Mouse (Mus musculus): ENCODE data around the gene Syt8. TPM values are rescaled to one million over a fixed set of nuclear protein-coding genes. Genes with fewer than 3 reads are reported as not detected.
A peak's percentile ranks its signal among the peaks of the same experiment; 100 is the strongest.

The Syt8 gene
- polyA plus RNA-seq (2014; fragmentation: Nextera tagmentation; extraction: Ambion mirVana): 0.52 TPM in 1 of 2 replicates, not detected in the other

- no peaks in the 10 kb centered on the region for H3K27me3 ChIP-seq (ENCODE audit: control insufficient read depth, insufficient read depth, low read length)
- 78% methylated on average over 10 of the region's 10 CpGs for WGBS
- no peak for DNase-seq (ENCODE audit: low spot score)
- no peaks in the 10 kb centered on the region for H3K36me3 ChIP-seq (replicated peaks; ENCODE audit: control insufficient read depth, insufficient read depth, low read depth, low read length)
- no peaks in the 10 kb centered on the region for H3K4me1 ChIP-seq (ENCODE audit: control insufficient read depth, insufficient read depth, low read length)
- H3K9ac ChIP-seq (replicated peaks; ENCODE audit: low read length): peak within 1 kb of the TSS; percentile 41
- H3K4me2 ChIP-seq (ENCODE audit: low read depth, low read length): no peak within 1 kb of the TSS
- ATAC-seq (replicated peaks; ENCODE audit: insufficient number of reproducible peaks, low FRiP score, low TSS enrichment, low read depth): no peak
- no peak within 1 kb of the TSS for H3K4me3 ChIP-seq (ENCODE audit: low read depth, low read length)
- H3K27ac ChIP-seq (replicated peaks; ENCODE audit: low read depth, low read length): no peak within 1 kb of the TSS
- no peaks in the 10 kb centered on the region for H3K9me3 ChIP-seq (replicated peaks; ENCODE audit: control insufficient read depth, low read length)
These were observed at the start of gene Syt8 for GRCm38 (mm10) chr7:142434137-142434865. Gene Syt8, plus strand, starts transcription at chr7:142434850.

DNA sequence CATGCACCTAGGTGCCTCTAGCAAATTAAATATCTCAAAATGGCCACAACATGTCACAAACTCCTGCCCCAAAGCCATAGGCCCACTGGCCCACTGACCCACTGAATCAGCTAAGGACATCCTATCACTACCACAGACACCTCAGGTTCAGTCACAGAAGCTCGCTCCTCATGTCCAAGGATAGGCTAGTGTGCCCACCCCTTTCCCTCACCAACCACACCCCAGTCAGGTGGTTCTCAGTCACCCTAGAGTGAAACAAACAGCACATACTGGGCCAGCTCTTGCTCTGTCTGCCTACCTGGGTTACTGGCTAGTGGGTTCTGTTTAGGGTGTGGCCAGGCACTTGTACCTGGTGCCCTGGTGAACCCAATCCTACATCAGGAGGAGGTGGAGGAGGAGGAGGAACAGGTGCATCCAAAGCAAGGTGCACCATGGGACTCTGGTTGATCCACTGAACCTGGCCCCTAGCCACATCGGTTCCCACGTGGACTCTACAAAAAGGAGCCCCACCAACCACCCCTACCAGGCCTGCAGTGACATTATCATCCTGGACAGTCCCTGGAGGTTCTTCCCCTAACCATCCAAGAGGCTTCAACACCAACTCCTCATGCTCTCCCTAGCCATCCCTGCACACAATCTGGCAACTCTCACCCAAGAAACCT lies 48.8 kb upstream of the Syt8 start:
- ATAC-seq (replicated peaks; ENCODE audit: insufficient number of reproducible peaks, low FRiP score, low TSS enrichment, low read depth) (no peak), DNase-seq (ENCODE audit: low spot score) (no peak)
- 90% methylated on average over 3 of the region's 3 CpGs for WGBS
- Histone ChIP-seq H3K36me3 (replicated peaks; ENCODE audit: control insufficient read depth, insufficient read depth, low read depth, low read length) (peaks cover 5% of the 10 kb centered on the region), H3K4me2 (ENCODE audit: low read depth, low read length) (peak overlapping the region; percentile 16; the same call in 1 of the 2 replicates), H3K9ac (replicated peaks; ENCODE audit: low read length) (no peak overlapping the region), H3K4me1 (ENCODE audit: control insufficient read depth, insufficient read depth, low read length) (peaks cover 3% of the 10 kb centered on the region; the same call in 1 of the 2 replicates), H3K27me3 (ENCODE audit: control insufficient read depth, insufficient read depth, low read length) (no peaks in the 10 kb centered on the region), H3K9me3 (replicated peaks; ENCODE audit: control insufficient read depth, low read length) (no peaks in the 10 kb centered on the region), H3K4me3 (ENCODE audit: low read depth, low read length) (no peak overlapping the region), H3K27ac (replicated peaks; ENCODE audit: low read depth, low read length) (no peak overlapping the region)

- Histone ChIP-seq H3K4me1 (ENCODE audit: control insufficient read depth, insufficient read depth, low read length) (peaks cover 3% of the 10 kb centered on the region; the same call in 1 of the 2 replicates), H3K4me2 (ENCODE audit: low read depth, low read length) (peak overlapping the region; percentile 85), H3K27ac (replicated peaks; ENCODE audit: low read depth, low read length) (no peak overlapping the region), H3K27me3 (ENCODE audit: control insufficient read depth, insufficient read depth, low read length) (no peaks in the 10 kb centered on the region), H3K9me3 (replicated peaks; ENCODE audit: control insufficient read depth, low read length) (no peaks in the 10 kb centered on the region), H3K9ac (replicated peaks; ENCODE audit: low read length) (peak overlapping the region; percentile 83), H3K36me3 (replicated peaks; ENCODE audit: control insufficient read depth, insufficient read depth, low read depth, low read length) (peaks cover 5% of the 10 kb centered on the region), H3K4me3 (ENCODE audit: low read depth, low read length) (peak overlapping the region; percentile 84)
- WGBS: 62% methylated on average over 6 of the region's 6 CpGs
- no peak for ATAC-seq (replicated peaks; ENCODE audit: insufficient number of reproducible peaks, low FRiP score, low TSS enrichment, low read depth)
- DNase-seq (ENCODE audit: low spot score): no peak
These were observed 47.9 kb upstream of the Syt8 start for GRCm38 (mm10) chr7:142386621-142387201.

DNA sequence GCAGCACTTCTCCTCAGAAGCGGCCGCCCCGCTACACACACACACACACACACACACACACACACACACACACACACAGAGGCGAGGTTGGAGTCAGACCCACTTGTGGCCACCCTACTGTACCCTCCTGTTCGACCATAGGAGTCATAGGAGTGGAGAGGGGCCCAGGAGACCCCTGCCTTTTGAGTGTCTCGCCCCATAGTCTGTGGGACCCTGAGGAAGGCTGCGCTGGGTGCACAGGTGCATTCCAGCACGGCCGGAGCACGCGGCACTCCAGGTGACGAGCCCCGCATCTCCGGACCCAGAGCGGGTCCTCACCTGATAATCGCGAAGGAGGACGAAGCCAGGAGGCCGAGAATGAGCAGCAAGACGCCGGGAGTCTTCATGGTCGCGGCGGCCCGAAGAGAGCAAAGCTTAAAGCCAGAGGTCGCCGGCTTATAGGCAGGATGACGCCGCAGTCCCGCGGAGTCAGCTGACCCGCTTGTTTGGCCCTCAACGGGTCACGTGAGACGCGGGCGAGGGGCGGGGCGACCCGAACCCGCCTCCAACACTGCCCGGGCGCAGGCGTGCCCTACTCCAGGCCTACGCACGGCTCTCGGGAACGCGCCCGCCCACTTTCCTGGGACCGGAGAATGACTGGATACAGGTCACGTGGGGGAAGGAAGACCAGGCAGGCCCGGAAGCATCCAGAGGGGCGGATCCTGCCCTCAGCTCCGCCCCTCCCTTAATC lies 47.1 kb upstream of the Syt8 start, which contains the start of gene Ctsd:
Gene Ctsd (minus strand): TSS at position 620 of the 730 bp plus-strand sequence.
- under 1% methylated on average over 55 of the region's 55 CpGs for WGBS
- H3K27me3 ChIP-seq (ENCODE audit: control insufficient read depth, insufficient read depth, low read length): no peaks in the 10 kb centered on the region
- H3K4me2 ChIP-seq (ENCODE audit: low read depth, low read length): peak within 1 kb of the TSS; percentile 85
- DNase-seq (ENCODE audit: low spot score) (peak; percentile 98), ATAC-seq (replicated peaks; ENCODE audit: insufficient number of reproducible peaks, low FRiP score, low TSS enrichment, low read depth) (peak; percentile 93)
- no peak within 1 kb of the TSS; the same call in 1 of the 2 replicates for H3K27ac ChIP-seq (replicated peaks; ENCODE audit: low read depth, low read length)
- peak within 1 kb of the TSS; percentile 83 for H3K9ac ChIP-seq (replicated peaks; ENCODE audit: low read length)
- peak within 1 kb of the TSS; percentile 84 for H3K4me3 ChIP-seq (ENCODE audit: low read depth, low read length)
- no peaks in the 10 kb centered on the region for H3K9me3 ChIP-seq (replicated peaks; ENCODE audit: control insufficient read depth, low read length)
- H3K4me1 ChIP-seq (ENCODE audit: control insufficient read depth, insufficient read depth, low read length): peaks cover 3% of the 10 kb centered on the region; the same call in 1 of the 2 replicates
- peaks cover under 1% of the 10 kb centered on the region; the same call in 1 of the 2 replicates for H3K36me3 ChIP-seq (replicated peaks; ENCODE audit: control insufficient read depth, insufficient read depth, low read depth, low read length)

DNA sequence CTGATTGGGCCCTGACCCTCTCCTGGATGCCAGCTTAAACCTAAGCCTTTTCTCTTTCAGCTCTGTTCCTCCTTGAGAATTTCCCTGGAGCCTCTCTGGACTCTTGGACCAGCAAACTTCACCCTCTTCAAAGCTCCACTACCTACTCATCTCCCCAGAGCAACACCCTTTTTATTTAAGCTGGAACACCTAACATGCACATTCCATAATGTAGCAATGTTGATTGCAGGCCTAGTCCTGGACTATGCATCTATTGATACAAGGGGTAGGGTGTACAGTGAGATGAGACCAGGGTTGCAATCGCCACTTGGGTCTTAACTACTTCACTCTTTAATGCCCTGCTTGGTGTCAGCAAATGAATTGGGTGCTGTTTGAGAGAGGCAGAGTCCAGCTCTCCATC lies 46.5 kb upstream of the Syt8 start:
- H3K4me2 ChIP-seq (ENCODE audit: low read depth, low read length): peak overlapping the region; percentile 85
- H3K27me3 ChIP-seq (ENCODE audit: control insufficient read depth, insufficient read depth, low read length): no peaks in the 10 kb centered on the region
- H3K36me3 ChIP-seq (replicated peaks; ENCODE audit: control insufficient read depth, insufficient read depth, low read depth, low read length): no peaks in the 10 kb centered on the region; the same call in 1 of the 2 replicates
- WGBS: 96% methylated on average over 1 of the region's 1 CpGs
- ATAC-seq (replicated peaks; ENCODE audit: insufficient number of reproducible peaks, low FRiP score, low TSS enrichment, low read depth) (peak; percentile 36), DNase-seq (ENCODE audit: low spot score) (no peak)
- no peak overlapping the region for H3K27ac ChIP-seq (replicated peaks; ENCODE audit: low read depth, low read length)
- H3K9ac ChIP-seq (replicated peaks; ENCODE audit: low read length): no peak overlapping the region
- no peaks in the 10 kb centered on the region for H3K9me3 ChIP-seq (replicated peaks; ENCODE audit: control insufficient read depth, low read length)
- peak overlapping the region; percentile 84 for H3K4me3 ChIP-seq (ENCODE audit: low read depth, low read length)
- peaks cover 3% of the 10 kb centered on the region; the same call in 1 of the 2 replicates for H3K4me1 ChIP-seq (ENCODE audit: control insufficient read depth, insufficient read depth, low read length)

DNA sequence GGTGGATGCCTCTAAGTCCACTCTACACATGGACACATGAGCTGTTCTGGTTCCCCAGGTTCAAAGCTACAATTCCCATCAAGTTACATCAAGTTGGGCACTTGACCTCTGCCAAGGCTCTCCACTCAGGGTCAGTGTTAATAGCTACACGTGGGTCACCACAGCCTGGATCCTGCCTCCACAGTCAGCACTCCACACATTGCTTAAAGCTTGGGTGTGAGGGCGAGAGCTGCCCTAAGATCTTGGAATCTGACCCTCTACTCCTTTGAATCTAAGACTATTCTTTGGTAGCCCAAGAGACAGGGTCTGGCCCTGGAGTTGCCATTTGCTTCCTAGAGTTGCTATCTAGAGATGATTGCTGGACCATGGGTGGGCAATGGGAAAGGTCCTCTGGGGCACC lies 45.9 kb upstream of the Syt8 start:
- H3K27ac ChIP-seq (replicated peaks; ENCODE audit: low read depth, low read length): no peak overlapping the region
- no peaks in the 10 kb centered on the region; the same call in 1 of the 2 replicates for H3K36me3 ChIP-seq (replicated peaks; ENCODE audit: control insufficient read depth, insufficient read depth, low read depth, low read length)
- H3K4me2 ChIP-seq (ENCODE audit: low read depth, low read length): no peak overlapping the region

GRCm38 (mm10) chr7:142389961-142390650 lies 44.5 kb upstream of the Syt8 start:
- Histone ChIP-seq H3K4me1 (ENCODE audit: control insufficient read depth, insufficient read depth, low read length) (peaks cover 3% of the 10 kb centered on the region; the same call in 1 of the 2 replicates), H3K4me3 (ENCODE audit: low read depth, low read length) (no peak overlapping the region), H3K9ac (replicated peaks; ENCODE audit: low read length) (no peak overlapping the region), H3K36me3 (replicated peaks; ENCODE audit: control insufficient read depth, insufficient read depth, low read depth, low read length) (no peaks in the 10 kb centered on the region), H3K9me3 (replicated peaks; ENCODE audit: control insufficient read depth, low read length) (no peaks in the 10 kb centered on the region), H3K4me2 (ENCODE audit: low read depth, low read length) (no peak overlapping the region), H3K27me3 (ENCODE audit: control insufficient read depth, insufficient read depth, low read length) (no peaks in the 10 kb centered on the region), H3K27ac (replicated peaks; ENCODE audit: low read depth, low read length) (no peak overlapping the region)
- ATAC-seq (replicated peaks; ENCODE audit: insufficient number of reproducible peaks, low FRiP score, low TSS enrichment, low read depth): no peak
- no peak for DNase-seq (ENCODE audit: low spot score)
- WGBS: 92% methylated on average over 3 of the region's 3 CpGs

More for the DNA sequence above, 45.9 kb upstream of the Syt8 start:
- no peaks in the 10 kb centered on the region for H3K27me3 ChIP-seq (ENCODE audit: control insufficient read depth, insufficient read depth, low read length)
- peaks cover 3% of the 10 kb centered on the region; the same call in 1 of the 2 replicates for H3K4me1 ChIP-seq (ENCODE audit: control insufficient read depth, insufficient read depth, low read length)
- ATAC-seq (replicated peaks; ENCODE audit: insufficient number of reproducible peaks, low FRiP score, low TSS enrichment, low read depth) (no peak), DNase-seq (ENCODE audit: low spot score) (no peak)
- no peak overlapping the region for H3K4me3 ChIP-seq (ENCODE audit: low read depth, low read length)
- H3K9ac ChIP-seq (replicated peaks; ENCODE audit: low read length): no peak overlapping the region
- WGBS: 91% methylated on average over 2 of the region's 2 CpGs
- H3K9me3 ChIP-seq (replicated peaks; ENCODE audit: control insufficient read depth, low read length): no peaks in the 10 kb centered on the region
